Mouse (Mus musculus): ENCODE measurements at regions not wholly inside any gene's neighbourhood (a gene's known extent, or its start where the extent isn't known, plus 50 kb on each side); places are given as distances from the start of the nearest gene placed in this dataset.

DNA sequence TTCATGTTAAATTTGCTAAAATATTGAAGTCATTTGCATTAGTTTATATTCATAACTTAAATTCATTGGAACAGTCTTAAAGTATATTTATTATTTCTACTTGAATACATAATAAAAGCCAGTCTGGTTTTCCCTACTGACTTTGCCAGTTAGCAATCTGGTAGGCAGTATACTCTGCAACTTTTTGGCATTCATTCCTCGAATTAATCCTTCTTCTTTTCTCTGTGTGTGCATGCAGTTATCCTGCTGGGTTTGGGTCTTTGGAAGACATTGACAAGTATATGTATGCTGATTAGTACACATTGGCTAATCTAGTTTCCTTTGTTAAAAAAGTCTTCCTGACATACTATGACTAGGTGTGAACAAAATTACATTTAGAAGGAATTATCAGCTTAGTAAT lies 336.1 kb upstream of the Alcam start:
- intact Hi-C loops (cut with DNase I), result no loop called here
- no peak for DNase-seq

GRCm38 (mm10) chr16:52747744-52748143 lies 293.9 kb upstream of the Alcam start:
- intact Hi-C loops (cut with DNase I), result no loop called here
- no peak for DNase-seq

DNA sequence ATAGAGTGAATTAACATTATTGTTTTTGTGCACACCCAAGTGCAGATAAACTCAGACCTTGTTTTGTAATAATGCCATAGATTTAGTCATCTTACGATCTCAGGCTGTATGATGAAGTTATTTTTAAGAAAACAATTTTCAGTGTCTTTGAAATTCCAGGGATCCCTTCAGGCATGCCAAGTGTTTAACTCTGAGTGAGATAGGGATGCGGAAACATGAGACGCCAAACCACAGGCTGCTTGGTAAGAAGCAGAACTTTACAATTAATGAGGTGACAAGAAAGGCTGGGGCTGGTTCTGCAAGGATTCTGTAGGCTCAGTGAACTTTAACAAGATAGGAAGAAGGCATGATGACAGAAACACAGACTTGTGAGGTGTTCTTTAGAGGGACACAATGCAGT lies 292.3 kb upstream of the Alcam start:
- DNase-seq, result no peak
- intact Hi-C loops (cut with DNase I), result no loop called here

- intact Hi-C loops (cut with DNase I), result no loop called here
- peak; percentile 2 for DNase-seq
Observed at GRCm38 (mm10) chr16:52744720-52745119, 290.8 kb upstream of the Alcam start.

GRCm38 (mm10) chr16:52742166-52742565 lies 288.3 kb upstream of the Alcam start:
- intact Hi-C loops (cut with DNase I), result no loop called here

GRCm38 (mm10) chr16:52726120-52726844 lies 272.4 kb upstream of the Alcam start:
- intact Hi-C loops (cut with DNase I), result no loop called here
- DNase-seq, result no peak

More at GRCm38 (mm10) chr16:52742166-52742565, 288.3 kb upstream of the Alcam start:
- DNase-seq, result no peak

- intact Hi-C loops (cut with DNase I), result no loop called here
- DNase-seq, result no peak
Observed at GRCm38 (mm10) chr16:52718231-52718932, 264.5 kb upstream of the Alcam start.

DNA sequence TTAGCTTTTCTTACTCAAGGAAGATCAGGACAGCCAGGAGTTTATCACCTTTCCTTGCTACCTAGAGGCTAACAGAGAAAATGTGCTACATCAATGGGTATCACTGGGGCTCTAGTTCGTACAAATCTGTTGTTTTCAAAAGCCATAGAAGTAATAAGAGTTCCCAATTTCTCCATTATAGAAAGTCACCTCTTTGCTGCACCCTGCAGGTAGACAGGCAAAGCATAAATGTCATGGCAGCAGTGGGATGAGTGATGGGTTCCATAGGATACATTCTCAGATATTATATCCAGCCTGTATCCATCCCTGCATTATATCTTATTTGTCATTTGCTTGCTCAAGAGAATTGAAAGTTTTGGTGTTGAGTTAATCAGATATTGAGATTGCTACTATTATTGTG lies 236.4 kb upstream of the Alcam start:
- DNase-seq, result no peak
- intact Hi-C loops (cut with DNase I), result no loop called here

DNA sequence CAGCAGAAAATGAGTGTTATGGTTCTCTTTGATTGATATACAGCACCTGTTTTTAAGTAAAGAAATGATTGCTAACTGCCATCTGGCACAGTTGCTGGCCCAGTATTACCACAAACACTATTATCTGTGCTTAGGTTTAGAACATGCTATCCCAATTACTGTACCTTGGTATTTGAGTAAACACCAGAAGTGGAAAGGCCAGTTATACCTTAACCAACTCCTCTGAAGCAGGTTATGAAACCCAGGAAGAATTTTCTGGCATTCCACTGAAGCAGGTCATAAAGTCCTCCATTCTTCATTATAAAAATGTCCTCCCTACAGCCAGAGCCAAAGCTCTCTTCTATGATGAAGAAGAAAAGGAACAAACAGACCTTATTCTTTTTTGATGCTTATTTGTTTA lies 201.0 kb upstream of the Alcam start:
- intact Hi-C loops (cut with DNase I), result no loop called here
- no peak for DNase-seq
